Mouse (Mus musculus) urinary bladder, postnatal 36 days (tissue): ENCODE measurements around the gene Gse1.

ENCODE experiments used
- DNase-seq, 2 experiments: peaks; one replicate each; pipeline ENCODE4 v3.0.0; 2022; ENCODE audit warnings: low spot score in 2 of 2, mixed read lengths in 1 of 2

Gse1 gene

GRCm38 (mm10) chr8:120227891-120228591 is at the start of gene Gse1:
TSS of gene Gse1 (plus strand) at chr8:120228456.
- peak; percentile 72 to 87 for DNase-seq

GRCm38 (mm10) chr8:120179027-120179431 is 49.2 kb upstream of the Gse1 start:
- DNase-seq, result peak; percentile 85

- no peak for DNase-seq
These were observed 47.7 kb upstream of the Gse1 start for GRCm38 (mm10) chr8:120180445-120180970.

GRCm38 (mm10) chr8:120181274-120181673 is 47.0 kb upstream of the Gse1 start:
- DNase-seq, result no peak

- no peak for DNase-seq
These were observed 46.3 kb upstream of the Gse1 start for GRCm38 (mm10) chr8:120181861-120182414.

- DNase-seq, result no peak
These were observed 43.9 kb upstream of the Gse1 start for GRCm38 (mm10) chr8:120184366-120184765.

- DNase-seq, result no peak
These were observed 43.1 kb upstream of the Gse1 start for GRCm38 (mm10) chr8:120184850-120185792.

GRCm38 (mm10) chr8:120186454-120186853 is 41.8 kb upstream of the Gse1 start:
- peak in 1 of 2 experiments; percentile 58 for DNase-seq

- peak in 1 of 2 experiments; percentile 69 for DNase-seq
These were observed 39.7 kb upstream of the Gse1 start for GRCm38 (mm10) chr8:120188510-120188909.

GRCm38 (mm10) chr8:120189440-120189839 is 38.8 kb upstream of the Gse1 start:
- DNase-seq, result no peak

- no peak for DNase-seq
These were observed 38.0 kb upstream of the Gse1 start for GRCm38 (mm10) chr8:120190107-120190809.

- peak; percentile 82 to 95 for DNase-seq
These were observed 37.3 kb upstream of the Gse1 start for GRCm38 (mm10) chr8:120190810-120191413.

- DNase-seq, result no peak
These were observed 36.6 kb upstream of the Gse1 start for GRCm38 (mm10) chr8:120191633-120192032.

GRCm38 (mm10) chr8:120192118-120192517 is 36.1 kb upstream of the Gse1 start:
- DNase-seq, result no peak

GRCm38 (mm10) chr8:120201351-120201750 is 26.9 kb upstream of the Gse1 start:
- DNase-seq, result no peak

GRCm38 (mm10) chr8:120202546-120202945 is 25.7 kb upstream of the Gse1 start:
- no peak for DNase-seq

GRCm38 (mm10) chr8:120204736-120205360 is 23.4 kb upstream of the Gse1 start:
- no peak for DNase-seq

- no peak for DNase-seq
These were observed 22.3 kb upstream of the Gse1 start for GRCm38 (mm10) chr8:120205916-120206315.

GRCm38 (mm10) chr8:120207364-120207763 is 20.9 kb upstream of the Gse1 start:
- DNase-seq, result no peak

- DNase-seq, result no peak
These were observed 20.1 kb upstream of the Gse1 start for GRCm38 (mm10) chr8:120208113-120208512.

- DNase-seq, result no peak
These were observed 16.9 kb upstream of the Gse1 start for GRCm38 (mm10) chr8:120211345-120211744.
